Mouse (Mus musculus): ENCODE data around the gene Sertad1.

GRCm38 (mm10) chr7:27455273-27455672 lies 31.4 kb upstream of the Sertad1 start:
- TF ChIP-seq GATA1 (IDR thresholded peaks at IDR 0.05; ENCODE audit: borderline replicate concordance, low read length) (no peak), CTCF (IDR thresholded peaks at IDR 0.05; ENCODE audit: low read depth, low read length) (no peak)

Data from G1E (cell line).